ENCODE assay signal across 15 mouse cellular contexts in the genomic region with DNA sequence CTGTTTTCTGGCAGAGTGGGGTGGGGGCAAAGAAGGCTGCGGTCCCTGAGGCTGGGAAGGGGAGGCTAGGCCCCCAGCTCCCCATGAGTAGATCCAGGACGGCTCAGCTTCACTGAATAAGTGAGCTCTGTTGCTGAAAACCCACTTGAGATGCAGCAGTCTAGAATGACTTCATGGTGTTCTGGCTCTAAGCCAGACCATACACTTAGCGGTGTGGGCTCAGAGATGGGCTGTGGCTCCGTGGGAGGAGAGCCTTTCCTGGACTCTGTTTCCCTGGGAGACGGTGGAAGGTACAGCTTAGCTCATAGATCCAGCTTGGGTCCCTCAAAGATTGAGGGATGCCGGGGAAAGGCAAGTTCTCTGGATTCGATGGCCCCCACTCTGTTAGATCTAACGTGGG. TPM values are rescaled to one million over a fixed set of nuclear protein-coding genes. Genes with fewer than 3 reads are reported as not detected.
DNase-seq lines count a peak whose midpoint lies in the region; ATAC-seq and TF ChIP-seq lines count a peak whose summit lies in the region.
"Had no signal": no experiment of that assay in that cellular context is flagged by ENCODE, and none has a peak within 500 bp of the region (broad histone marks: within the 10 kb centered on the region; RNA-seq: fewer than 3 reads in every experiment).

No protein-coding gene starts in this region.

- ATAC-seq in forebrain, embryonic 13.5 days: no peak
- no peak for ATAC-seq in forebrain, embryonic 14.5 days

- peaks cover 52% of the 10 kb centered on the region for H3K36me3 ChIP-seq in forebrain, embryonic 13.5 days (ENCODE audit: poor library complexity, severe bottlenecking)
- peaks cover 50% of the 10 kb centered on the region for H3K36me3 ChIP-seq in forebrain, embryonic 14.5 days (ENCODE audit: control insufficient read depth, insufficient read depth, low read length)
- H3K36me3 ChIP-seq: heart, embryonic 15.5 days; intestine, embryonic 15.5 days; liver, embryonic 13.5 days had no signal

- intact Hi-C loops in left cerebral cortex, postnatal 4 days (cut with DNase I): no loop called here

- peaks cover 15% of the 10 kb centered on the region for H3K27me3 ChIP-seq in forebrain, embryonic 13.5 days
- H3K27me3 ChIP-seq in forebrain, embryonic 14.5 days (replicated peaks; ENCODE audit: control insufficient read depth, insufficient read depth, low read length): peaks cover 3% of the 10 kb centered on the region; the same call in 1 of the 2 replicates

- H3K4me2 ChIP-seq in forebrain, embryonic 13.5 days: no peak overlapping the region
- H3K4me2 ChIP-seq in forebrain, embryonic 14.5 days (ENCODE audit: low read length): no peak overlapping the region
- H3K4me2 ChIP-seq: heart, embryonic 15.5 days had no signal

- peaks cover 32% of the 10 kb centered on the region for H3K4me1 ChIP-seq in forebrain, embryonic 13.5 days
- H3K4me1 ChIP-seq in forebrain, embryonic 14.5 days (ENCODE audit: control insufficient read depth, insufficient read depth, low read length): peaks cover 15% of the 10 kb centered on the region
- H3K4me1 ChIP-seq in olfactory bulb, adult 2 months (ENCODE audit: control insufficient read depth, insufficient read depth, low read length): peaks cover 57% of the 10 kb centered on the region

- TF ChIP-seq POLR2A in olfactory bulb, adult 2 months (IDR thresholded peaks at IDR 0.05; ENCODE audit: insufficient read depth, low read depth, low read length): no peak

- no peak overlapping the region for H3K9ac ChIP-seq in forebrain, embryonic 13.5 days
- H3K9ac ChIP-seq in forebrain, embryonic 14.5 days (ENCODE audit: low read length): no peak overlapping the region
- H3K9ac ChIP-seq: heart, embryonic 15.5 days; intestine, embryonic 15.5 days; liver, embryonic 13.5 days had no signal

- no peaks in the 10 kb centered on the region for H3K9me3 ChIP-seq in forebrain, embryonic 13.5 days (replicated peaks)
- no peaks in the 10 kb centered on the region for H3K9me3 ChIP-seq in forebrain, embryonic 14.5 days (replicated peaks; ENCODE audit: control insufficient read depth, low read length)
- H3K9me3 ChIP-seq: heart, embryonic 15.5 days; intestine, embryonic 15.5 days; liver, embryonic 13.5 days had no signal

- peak overlapping the region; percentile 33 for H3K27ac ChIP-seq in forebrain, embryonic 13.5 days
- H3K27ac ChIP-seq in forebrain, embryonic 14.5 days (ENCODE audit: low read depth, low read length): no peak overlapping the region
- H3K27ac ChIP-seq in olfactory bulb, adult 2 months (ENCODE audit: insufficient read depth, low read depth, low read length): peak overlapping the region; percentile 50
- H3K27ac ChIP-seq: heart, embryonic 15.5 days; intestine, embryonic 15.5 days; liver, embryonic 13.5 days had no signal

- no peak for DNase-seq in forebrain, embryonic 14.5 days (ENCODE audit: low spot score)
- peak; percentile 67 to 70 for DNase-seq in left cerebral cortex, adult 18-20 months (ENCODE audit: low spot score in 2 of 2)
- DNase-seq in left cerebral cortex, postnatal 4 days: no peak
- peak; percentile 84 for DNase-seq in right cerebral cortex, adult 18-20 months
- no peak for DNase-seq in right cerebral cortex, postnatal 36 days (ENCODE audit: low spot score in 2 of 2)
- no peak for DNase-seq in adrenal gland, postnatal 4 days (ENCODE audit: low spot score in 2 of 2)
- DNase-seq: adrenal gland, postnatal 10 days; cerebellum, adult 11 months; gastrocnemius, postnatal 14 days; liver, embryonic 13.5 days had no signal

- no peak overlapping the region for H3K4me3 ChIP-seq in forebrain, embryonic 13.5 days
- no peak overlapping the region for H3K4me3 ChIP-seq in forebrain, embryonic 14.5 days (ENCODE audit: low read depth, low read length)
- no peak overlapping the region for H3K4me3 ChIP-seq in olfactory bulb, adult 2 months (ENCODE audit: insufficient read depth, low read depth, low read length)
- H3K4me3 ChIP-seq: heart, embryonic 15.5 days; intestine, embryonic 15.5 days; liver, embryonic 13.5 days had no signal

- TF ChIP-seq CTCF in olfactory bulb, adult 2 months (IDR thresholded peaks at IDR 0.05; ENCODE audit: insufficient read depth, low read depth, low read length): no peak

- WGBS in forebrain, embryonic 13.5 days: 63% methylated on average over 8 of the region's 8 CpGs
- WGBS in forebrain, embryonic 14.5 days: 60% methylated on average over 8 of the region's 8 CpGs
- 46% methylated on average over 8 of the region's 8 CpGs for WGBS in olfactory bulb, adult 2 months

RNA-seq across cellular contexts. Expression of a gene that starts 8.2 kb away (rescaled TPM):
- 8.4 and 11.0 TPM in 2 replicates for polyA plus RNA-seq in forebrain, embryonic 13.5 days (2015; fragmentation: Nextera tagmentation; extraction: Ambion mirVana)
- polyA plus RNA-seq in forebrain, embryonic 14.5 days (2014; fragmentation: Nextera tagmentation; extraction: Ambion mirVana): 2.8 and 4.8 TPM in 2 replicates
- 1 to 10 TPM; 1.4 to 1.9 TPM for total RNA-seq in left cerebral cortex, adult 18-20 months (2021)
- 1 to 10 TPM; 2.2 to 2.5 TPM for total RNA-seq in left cerebral cortex, postnatal 4 days (2021)
- polyA plus RNA-seq in olfactory bulb, adult 2 months (2012; ENCODE audit: insufficient read depth, insufficient read length, low replicate concordance, missing spikeins): 395 TPM in 1 of 2 replicates, not detected in the other
- total RNA-seq in adrenal gland, postnatal 4 days (2021): 1 to 10 TPM; 1.6 to 1.9 TPM

RNA-seq across cellular contexts. Expression of a gene that starts 17.9 kb away (rescaled TPM):
- polyA plus RNA-seq in forebrain, embryonic 13.5 days (2015; fragmentation: Nextera tagmentation; extraction: Ambion mirVana): 0.14 and 0.34 TPM in 2 replicates
- 0.48 and 0.84 TPM in 2 replicates for polyA plus RNA-seq in forebrain, embryonic 14.5 days (2014; fragmentation: Nextera tagmentation; extraction: Ambion mirVana)
- total RNA-seq in left cerebral cortex, adult 18-20 months (2021): 10 to 100 TPM; 42.2 to 46.7 TPM
- total RNA-seq in left cerebral cortex, postnatal 4 days (2021): 1 to 10 TPM; 2.1 to 2.4 TPM
- not detected in 2 replicates for polyA plus RNA-seq in olfactory bulb, adult 2 months (2012; ENCODE audit: insufficient read depth, insufficient read length, low replicate concordance, missing spikeins)
- 10 to 100 TPM; 12.5 to 13.3 TPM for total RNA-seq in adrenal gland, postnatal 4 days (2021)

RNA-seq across cellular contexts. Expression of a gene that starts 18.7 kb away (rescaled TPM):
- 25.9 and 29.9 TPM in 2 replicates for polyA plus RNA-seq in forebrain, embryonic 13.5 days (2015; fragmentation: Nextera tagmentation; extraction: Ambion mirVana)
- polyA plus RNA-seq in forebrain, embryonic 14.5 days (2014; fragmentation: Nextera tagmentation; extraction: Ambion mirVana): 22.1 and 29.2 TPM in 2 replicates
- total RNA-seq in left cerebral cortex, adult 18-20 months (2021): 100 to 1,000 TPM; 154 to 170 TPM
- 100 to 1,000 TPM; 100 to 104 TPM for total RNA-seq in left cerebral cortex, postnatal 4 days (2021)
- polyA plus RNA-seq in olfactory bulb, adult 2 months (2012; ENCODE audit: insufficient read depth, insufficient read length, low replicate concordance, missing spikeins): not detected in 2 replicates
- 10 to 100 TPM; 18.8 TPM for total RNA-seq in adrenal gland, postnatal 4 days (2021)

RNA-seq across cellular contexts. Expression of a gene that starts 22.3 kb away (rescaled TPM):
- 801 and 821 TPM in 2 replicates for polyA plus RNA-seq in forebrain, embryonic 13.5 days (2015; fragmentation: Nextera tagmentation; extraction: Ambion mirVana)
- 787 and 932 TPM in 2 replicates for polyA plus RNA-seq in forebrain, embryonic 14.5 days (2014; fragmentation: Nextera tagmentation; extraction: Ambion mirVana)
- 100 to 1,000 TPM; 627 to 650 TPM for total RNA-seq in left cerebral cortex, adult 18-20 months (2021)
- 100 to 1,000 TPM; 711 to 733 TPM for total RNA-seq in left cerebral cortex, postnatal 4 days (2021)
- polyA plus RNA-seq in olfactory bulb, adult 2 months (2012; ENCODE audit: insufficient read depth, insufficient read length, low replicate concordance, missing spikeins): not detected in 2 replicates
- 1,000 to 10,000 TPM; 1,362 to 1,367 TPM for total RNA-seq in adrenal gland, postnatal 4 days (2021)

RNA-seq across cellular contexts. Expression of a gene that starts 49.1 kb away (rescaled TPM):
- polyA plus RNA-seq in forebrain, embryonic 13.5 days (2015; fragmentation: Nextera tagmentation; extraction: Ambion mirVana): 1.2 and 1.6 TPM in 2 replicates
- polyA plus RNA-seq in forebrain, embryonic 14.5 days (2014; fragmentation: Nextera tagmentation; extraction: Ambion mirVana): 1.1 and 2.4 TPM in 2 replicates
- 100 to 1,000 TPM in 1 of 2 experiments, 10 to 100 TPM in 1; 86.3 to 109 TPM for total RNA-seq in left cerebral cortex, adult 18-20 months (2021)
- total RNA-seq in left cerebral cortex, postnatal 4 days (2021): 10 to 100 TPM in 1 of 2 experiments, 1 to 10 TPM in 1; 8.7 to 11.7 TPM
- polyA plus RNA-seq in olfactory bulb, adult 2 months (2012; ENCODE audit: insufficient read depth, insufficient read length, low replicate concordance, missing spikeins): not detected in 2 replicates
- 1 to 10 TPM; 4.1 to 4.8 TPM for total RNA-seq in adrenal gland, postnatal 4 days (2021)
- total RNA-seq: megakaryocyte-erythroid progenitor cell, adult 5-6 weeks had no signal

Comparison
In these comparisons a context has a peak if more than half of its experiments do, and no peak if none do; other contexts are left out.
1. DNase-seq: peak in left cerebral cortex, adult 18-20 months (2 of 2) and right cerebral cortex, adult 18-20 months (single experiment); none in forebrain, embryonic 14.5 days (single experiment), left cerebral cortex, postnatal 4 days (single experiment), right cerebral cortex, postnatal 36 days (0 of 2) and adrenal gland, postnatal 4 days (0 of 2).
2. RNA of a gene that starts 17.9 kb away (total RNA-seq): 42.2 to 46.7 TPM in left cerebral cortex, adult 18-20 months and 12.5 to 13.3 TPM in adrenal gland, postnatal 4 days; 2.1 to 2.4 TPM in left cerebral cortex, postnatal 4 days; every median in the first group is over 4 times any median in the second.
3. RNA of a gene that starts 18.7 kb away (total RNA-seq): 154 to 170 TPM in left cerebral cortex, adult 18-20 months and 100 to 104 TPM in left cerebral cortex, postnatal 4 days; 18.8 TPM in adrenal gland, postnatal 4 days; every median in the first group is over 4 times any median in the second.